Mouse (Mus musculus) left cerebral cortex, adult 2 months (tissue): ENCODE results near the gene Dnajc13. TPM values are rescaled to one million over a fixed set of nuclear protein-coding genes. Genes with fewer than 3 reads are reported as not detected.

Experiments
- DNase-seq, 2 experiments: peaks; one replicate each; pipeline ENCODE4 v3.0.0; 2021 to 2022; ENCODE audit warnings: low spot score in 2 of 2, mixed read lengths in 1 of 2; ENCODE audit errors: extremely low spot score in 1 of 2
- H3K27ac ChIP-seq: fragments of 200-600 bp; 2 replicates; pipeline ENCODE4 v1.8.1; 2022
- H3K4me3 ChIP-seq: fragments of 200-600 bp; 2 replicates; pipeline ENCODE4 v1.8.1; 2022
- CTCF ChIP-seq: fragments of 200-600 bp; IDR thresholded peaks from 2 replicates; pipeline ENCODE4 v1.8.1; 2022; ENCODE audit warnings: antibody characterized with exemption, mild to moderate bottlenecking, moderate library complexity
- intact Hi-C: fragments of 180-260 bp; cut with DNase I; formaldehyde crosslinking; loops from one replicate; pipeline ENCODE4 v1.15.1; 2025
- total RNA-seq, 2 experiments: library from RNA; stranded (reverse); gene quantifications; 2 replicates each; pipeline ENCODE4 v1.2.3; 2021

The Dnajc13 gene
- total RNA-seq, 2 experiments from 2014 or later, result 73.4 to 76.2 TPM

GRCm38 (mm10) chr9:104102301-104102700, 160.4 kb downstream of the Dnajc13 start:
- TF ChIP-seq CTCF, result no peak
- Histone ChIP-seq H3K27ac (no peak overlapping the region), H3K4me3 (no peak overlapping the region)
- intact Hi-C loops, result no loop called here
- no peak for DNase-seq

GRCm38 (mm10) chr9:104101458-104101857, 161.3 kb downstream of the Dnajc13 start:
- no peak for DNase-seq
- no peak for TF ChIP-seq CTCF
- intact Hi-C loops, result no loop called here
- no peak overlapping the region for H3K27ac ChIP-seq
- no peak overlapping the region for H3K4me3 ChIP-seq

Other genes with a start within 250 kb of the Dnajc13 start
- gene Gm28305, start 222.3 kb downstream of the Dnajc13 start, total RNA-seq, result not detected
- gene Uba5, start 199.8 kb downstream of the Dnajc13 start, total RNA-seq, result 10 to 100 TPM; 39.2 to 42.2 TPM
- 10 to 100 TPM; 21.4 to 24.7 TPM for gene Acad11, start 199.6 kb downstream of the Dnajc13 start, total RNA-seq
- gene Ackr4, start 136.0 kb downstream of the Dnajc13 start, total RNA-seq, result under 1 TPM in 1 of 2 experiments, not detected in 1; 0.20 TPM
- under 1 TPM; 0.28 to 0.34 TPM for gene Acpp, start 74.8 kb upstream of the Dnajc13 start, total RNA-seq